ENCODE assay signal across 13 mouse cellular contexts in the genomic region with DNA sequence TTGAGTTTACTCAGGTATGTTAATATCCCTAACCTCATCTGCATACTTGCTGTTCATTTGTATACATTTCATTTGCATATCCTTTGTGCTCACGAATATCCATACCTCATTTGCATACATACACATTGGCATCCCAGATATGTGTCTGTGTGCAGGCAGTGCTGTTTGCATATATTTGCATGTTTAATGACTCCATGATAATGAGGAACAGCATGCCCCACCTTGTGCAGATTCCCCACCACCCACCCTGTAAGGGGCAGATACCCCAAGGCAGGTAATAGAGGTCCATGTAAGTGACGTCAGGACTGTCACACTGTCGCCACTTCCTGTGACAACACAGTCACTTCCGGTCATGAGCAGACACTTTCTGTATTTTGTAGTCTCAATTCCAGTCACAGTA. TPM values are rescaled to one million over a fixed set of nuclear protein-coding genes. Genes with fewer than 3 reads are reported as not detected.
DNase-seq lines count a peak whose midpoint lies in the region; ATAC-seq lines count a peak whose summit lies in the region.
"Had no signal": no experiment of that assay in that cellular context is flagged by ENCODE, and none has a peak within 500 bp of the region (broad histone marks: within the 10 kb centered on the region; RNA-seq: fewer than 3 reads in every experiment).

No protein-coding gene starts in this region.

- WGBS in midbrain, embryonic 10.5 days = 89% methylated on average over 4 of the region's 4 CpGs
- 85% methylated on average over 4 of the region's 4 CpGs for WGBS in heart, embryonic 12.5 days

- peak; percentile 59 for DNase-seq in thymus, postnatal 0 days (ENCODE audit: low spot score)
- no peak for DNase-seq in thymus, postnatal 10 days (ENCODE audit: low spot score in 2 of 2)
- DNase-seq in midbrain, embryonic 10.5 days (ENCODE audit: low spot score) = peak; percentile 41
- no peak for DNase-seq in cerebellum, adult 9-11 months
- no peak for DNase-seq in yolk sac, embryonic 10.5 days (ENCODE audit: low spot score)
- no peak for DNase-seq in left cerebral cortex, postnatal 4 days
- DNase-seq: adrenal gland, adult 8-10 months had no signal

- intact Hi-C loops in left cerebral cortex, postnatal 4 days (cut with DNase I) = no loop called here

- H3K9ac ChIP-seq in heart, embryonic 12.5 days = no peak overlapping the region

- peak; percentile 61 to 76 for ATAC-seq in hematopoietic stem cell, adult 5-6 weeks (replicated peaks in 1 of 2; ENCODE audit: insufficient read depth in 1 of 2, low FRiP score in 2 of 2, low TSS enrichment in 1 of 2, low read depth in 1 of 2, poor library complexity in 2 of 2, severe bottlenecking in 2 of 2)
- no peak for ATAC-seq in heart, embryonic 12.5 days (ENCODE audit: insufficient number of reproducible peaks, low FRiP score)

- H3K4me2 ChIP-seq in heart, embryonic 12.5 days = no peak overlapping the region

- H3K27me3 ChIP-seq in midbrain, embryonic 10.5 days (ENCODE audit: low read depth, poor library complexity, severe bottlenecking) = no peaks in the 10 kb centered on the region
- no peaks in the 10 kb centered on the region for H3K27me3 ChIP-seq in heart, embryonic 12.5 days (replicated peaks)

- peaks cover 28% of the 10 kb centered on the region for H3K9me3 ChIP-seq in midbrain, embryonic 10.5 days (replicated peaks)
- peaks cover 29% of the 10 kb centered on the region for H3K9me3 ChIP-seq in heart, embryonic 12.5 days (replicated peaks)

- H3K36me3 ChIP-seq in midbrain, embryonic 10.5 days = no peaks in the 10 kb centered on the region
- no peaks in the 10 kb centered on the region for H3K36me3 ChIP-seq in heart, embryonic 12.5 days

- no peak overlapping the region for H3K27ac ChIP-seq in midbrain, embryonic 10.5 days (replicated peaks)
- no peak overlapping the region for H3K27ac ChIP-seq in heart, embryonic 12.5 days (ENCODE audit: poor library complexity, severe bottlenecking)

- no peak overlapping the region for H3K4me3 ChIP-seq in midbrain, embryonic 10.5 days
- H3K4me3 ChIP-seq in heart, embryonic 12.5 days = no peak overlapping the region

- no peaks in the 10 kb centered on the region for H3K4me1 ChIP-seq in midbrain, embryonic 10.5 days
- no peaks in the 10 kb centered on the region for H3K4me1 ChIP-seq in heart, embryonic 12.5 days (replicated peaks)

RNA-seq across cellular contexts. Expression of gene Gm7247, which starts 24.2 kb away (rescaled TPM):
- not detected in 2 replicates for polyA plus RNA-seq in thymus, postnatal 0 days (2015; fragmentation: Nextera tagmentation; extraction: Ambion mirVana)
- total RNA-seq in hematopoietic stem cell, adult 5-6 weeks (2017) = not detected in 2 replicates
- not detected in 2 replicates for polyA plus RNA-seq in midbrain, embryonic 10.5 days (2016; fragmentation: Nextera tagmentation; extraction: Ambion mirVana)
- total RNA-seq in left cerebral cortex, postnatal 4 days (2021) = not detected
- polyA plus RNA-seq in heart, embryonic 12.5 days (2016; fragmentation: Nextera tagmentation; extraction: Ambion mirVana) = not detected in 2 replicates
- total RNA-seq: adrenal gland, adult 8-10 months; ES-E14; gastrocnemius, adult 8-10 months; left cerebral cortex, postnatal 10 days had no signal
- polyA plus RNA-seq: testis, adult 2 months had no signal

RNA-seq across cellular contexts. Expression of gene Vmn2r88, which starts 24.9 kb away (rescaled TPM):
- not detected in 2 replicates for polyA plus RNA-seq in thymus, postnatal 0 days (2015; fragmentation: Nextera tagmentation; extraction: Ambion mirVana)
- total RNA-seq in hematopoietic stem cell, adult 5-6 weeks (2017) = not detected in 2 replicates
- polyA plus RNA-seq in midbrain, embryonic 10.5 days (2016; fragmentation: Nextera tagmentation; extraction: Ambion mirVana) = not detected in 2 replicates
- not detected for total RNA-seq in left cerebral cortex, postnatal 4 days (2021)
- not detected in 2 replicates for polyA plus RNA-seq in heart, embryonic 12.5 days (2016; fragmentation: Nextera tagmentation; extraction: Ambion mirVana)
- total RNA-seq: adrenal gland, adult 8-10 months; ES-E14; gastrocnemius, adult 8-10 months; left cerebral cortex, postnatal 10 days had no signal

Comparison
In these comparisons a context has a peak if more than half of its experiments do, and no peak if none do; other contexts are left out.
1. DNase-seq: peak in thymus, postnatal 0 days (single experiment) and midbrain, embryonic 10.5 days (single experiment); none in thymus, postnatal 10 days (0 of 2), cerebellum, adult 9-11 months (single experiment), yolk sac, embryonic 10.5 days (single experiment) and left cerebral cortex, postnatal 4 days (single experiment).